Mouse (Mus musculus): Measurements from ENCODE around the gene Rhou. TPM values are rescaled to one million over a fixed set of nuclear protein-coding genes. Genes with fewer than 3 reads are reported as not detected.

Rhou gene
- not detected for polyA plus RNA-seq (2017; shearing (Covaris generic))

DNA sequence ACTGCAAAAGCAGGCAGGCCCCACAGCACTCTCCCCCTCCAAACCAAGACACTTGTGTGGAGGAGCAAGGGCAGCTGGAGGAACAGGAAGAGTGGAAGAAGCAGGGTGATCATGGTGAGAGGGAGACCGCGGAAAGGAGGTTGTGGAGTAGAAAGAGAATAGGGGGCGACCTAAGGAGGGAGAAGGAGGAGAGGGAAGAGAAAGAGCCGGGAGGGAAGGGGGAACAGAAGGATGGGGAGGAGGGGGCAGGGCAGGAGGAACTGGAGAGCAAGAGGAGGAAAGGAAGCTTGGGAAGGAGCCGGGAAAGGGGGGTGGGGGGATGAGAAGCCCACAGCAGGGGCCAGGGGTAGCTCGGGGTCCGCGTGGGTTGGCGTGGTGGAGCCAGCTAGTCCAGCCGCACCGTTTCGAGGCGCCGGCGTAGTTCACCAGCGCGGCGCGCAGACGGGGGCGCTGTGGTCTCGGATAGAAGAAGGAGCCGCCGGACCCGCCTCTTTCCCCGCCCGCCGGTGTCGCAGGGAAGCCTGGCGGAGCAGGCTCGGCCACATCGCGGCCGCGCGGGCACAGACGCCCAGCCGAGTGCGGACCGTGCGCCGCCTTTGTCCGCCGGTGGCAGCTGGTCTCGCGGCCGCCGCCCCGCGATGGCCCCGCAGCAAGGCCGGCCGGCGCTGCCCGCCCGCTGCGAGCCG lies at the start of gene Rhou:
Rhou (plus strand) TSS at position 622 of the 686 bp plus-strand sequence.

Other genes with a start within 250 kb of the Rhou start
- gene Mc1r, start 246.8 kb upstream of the Rhou start, polyA plus RNA-seq (2017; shearing (Covaris generic)): not detected
- 0.61 TPM for gene Tubb3, start 242.5 kb upstream of the Rhou start, polyA plus RNA-seq (2017; shearing (Covaris generic))
- 13.2 TPM for gene Def8, start 230.4 kb upstream of the Rhou start, polyA plus RNA-seq (2017; shearing (Covaris generic))
- 70.2 TPM for gene Afg3l1, start 176.0 kb upstream of the Rhou start, polyA plus RNA-seq (2017; shearing (Covaris generic))
- not detected for gene Dbndd1, start 138.5 kb upstream of the Rhou start, polyA plus RNA-seq (2017; shearing (Covaris generic))
- gene Gas8, start 135.1 kb upstream of the Rhou start, polyA plus RNA-seq (2017; shearing (Covaris generic)): 1.9 TPM
- 13.3 TPM for gene Rab4a, start 152.1 kb downstream of the Rhou start, polyA plus RNA-seq (2017; shearing (Covaris generic))
- 34.0 TPM for gene Ccsap, start 206.3 kb downstream of the Rhou start, polyA plus RNA-seq (2017; shearing (Covaris generic))
- gene Acta1, start 240.8 kb downstream of the Rhou start, polyA plus RNA-seq (2017; shearing (Covaris generic)): 0.45 TPM

All from naive thymus-derived CD4-positive, alpha-beta T cell, adult 5 months (primary cell).